Comparison of ENCODE assay signal across 8 mouse cellular contexts in genomic region chr17:66518877-66519553, GRCm38 (mm10). TPM values are rescaled to one million over a fixed set of nuclear protein-coding genes. Genes with fewer than 3 reads are reported as not detected.
A peak's percentile ranks its signal among the peaks of the same experiment; 100 is the strongest.
DNase-seq lines count a peak whose midpoint lies in the region; ATAC-seq and TF ChIP-seq lines count a peak whose summit lies in the region.

No protein-coding gene starts in this region.

- peak overlapping the region; percentile 98 for H3K4me3 ChIP-seq in heart, embryonic 11.5 days (ENCODE audit: low read depth, low read length)
- peak overlapping the region; percentile 98 for H3K4me3 ChIP-seq in G1E (ENCODE audit: low read depth, low read length)
- peak overlapping the region; percentile 85 for H3K4me3 ChIP-seq in heart, postnatal 0 days (ENCODE audit: low read depth, low read length)
- H3K4me3 ChIP-seq in stomach, postnatal 0 days (ENCODE audit: low read depth, low read length), result peak overlapping the region; percentile 95

- no peak for TF ChIP-seq CTCF in G1E (IDR thresholded peaks at IDR 0.05; ENCODE audit: low read depth, low read length)
- TF ChIP-seq CTCF in heart, postnatal 0 days (IDR thresholded peaks at IDR 0.05; ENCODE audit: low read depth), result no peak
- TF ChIP-seq CTCF in stomach, postnatal 0 days (IDR thresholded peaks at IDR 0.05; ENCODE audit: low read depth), result no peak

- peak overlapping the region; percentile 96 for H3K9ac ChIP-seq in heart, embryonic 11.5 days (ENCODE audit: low read depth, low read length)
- peak overlapping the region; percentile 92 for H3K9ac ChIP-seq in heart, postnatal 0 days (replicated peaks; ENCODE audit: low read depth, low read length)
- H3K9ac ChIP-seq in stomach, postnatal 0 days (ENCODE audit: low read length), result peak overlapping the region; percentile 96

- no peak for DNase-seq in heart, adult 11 months
- DNase-seq in G1E (ENCODE audit: low spot score), result peak; percentile 45
- DNase-seq in embryo, embryonic 11 days, result peak; percentile 51
- no peak for DNase-seq in heart, postnatal 0 days (ENCODE audit: low spot score)
- peak; percentile 21 to 52 for DNase-seq in kidney, postnatal 25 days
- peak; percentile 42 for DNase-seq in stomach, postnatal 0 days (ENCODE audit: low spot score)

- H3K4me2 ChIP-seq in heart, embryonic 11.5 days, result peak overlapping the region; percentile 96
- H3K4me2 ChIP-seq in heart, postnatal 0 days (ENCODE audit: low read depth, low read length), result peak overlapping the region; percentile 75
- H3K4me2 ChIP-seq in stomach, postnatal 0 days (replicated peaks; ENCODE audit: low read depth), result peak overlapping the region; percentile 79

- ATAC-seq in heart, embryonic 11.5 days (replicated peaks; ENCODE audit: insufficient number of reproducible peaks, low FRiP score, low TSS enrichment), result 0 out of 2 replicates have a peak, but pooled peaks have one; percentile 32
- peak; percentile 51; the same call in 1 of the 2 replicates for ATAC-seq in G1E (ENCODE audit: extremely low read depth, insufficient number of reproducible peaks, low FRiP score, poor library complexity, severe bottlenecking)
- peak; percentile 42 for ATAC-seq in heart, postnatal 0 days (ENCODE audit: insufficient read depth, low read depth)
- peak; percentile 27 for ATAC-seq in megakaryocyte progenitor cell, adult 5-6 weeks (replicated peaks; ENCODE audit: poor library complexity)
- 0 out of 2 replicates have a peak, but pooled peaks have one; percentile 7 for ATAC-seq in stomach, postnatal 0 days (ENCODE audit: low FRiP score, low TSS enrichment)

- no peaks in the 10 kb centered on the region for H3K9me3 ChIP-seq in heart, embryonic 11.5 days (replicated peaks; ENCODE audit: control insufficient read depth, low read length)
- no peaks in the 10 kb centered on the region for H3K9me3 ChIP-seq in G1E (replicated peaks)
- no peaks in the 10 kb centered on the region for H3K9me3 ChIP-seq in heart, postnatal 0 days (replicated peaks; ENCODE audit: control insufficient read depth, low read length)
- H3K9me3 ChIP-seq in stomach, postnatal 0 days (ENCODE audit: control insufficient read depth, low read length), result no peaks in the 10 kb centered on the region

- H3K4me1 ChIP-seq in heart, embryonic 11.5 days (ENCODE audit: control insufficient read depth, insufficient read depth, low read length), result peaks cover 5% of the 10 kb centered on the region
- H3K4me1 ChIP-seq in G1E (ENCODE audit: insufficient read depth, low read depth, low read length), result peaks cover 30% of the 10 kb centered on the region
- peaks cover 8% of the 10 kb centered on the region; the same call in 1 of the 2 replicates for H3K4me1 ChIP-seq in heart, postnatal 0 days (ENCODE audit: control insufficient read depth, insufficient read depth)
- H3K4me1 ChIP-seq in stomach, postnatal 0 days (replicated peaks; ENCODE audit: control insufficient read depth, insufficient read depth), result peaks cover 3% of the 10 kb centered on the region; the same call in 1 of the 2 replicates

- no peak for TF ChIP-seq EP300 in heart, postnatal 0 days (IDR thresholded peaks at IDR 0.05; ENCODE audit: low read depth)
- TF ChIP-seq EP300 in stomach, postnatal 0 days (optimal IDR thresholded peaks at IDR 0.05), result no peak

- H3K36me3 ChIP-seq in heart, embryonic 11.5 days (ENCODE audit: control insufficient read depth, insufficient read depth, low read length), result no peaks in the 10 kb centered on the region
- H3K36me3 ChIP-seq in G1E (replicated peaks), result peaks cover 22% of the 10 kb centered on the region
- H3K36me3 ChIP-seq in heart, postnatal 0 days (replicated peaks; ENCODE audit: control insufficient read depth, insufficient read depth, low read length), result no peaks in the 10 kb centered on the region
- no peaks in the 10 kb centered on the region for H3K36me3 ChIP-seq in stomach, postnatal 0 days (ENCODE audit: control insufficient read depth, insufficient read depth, low read length)

- no peaks in the 10 kb centered on the region for H3K27me3 ChIP-seq in heart, embryonic 11.5 days (ENCODE audit: control insufficient read depth, insufficient read depth, low read length)
- no peaks in the 10 kb centered on the region for H3K27me3 ChIP-seq in G1E (ENCODE audit: insufficient read depth, low read length)
- H3K27me3 ChIP-seq in heart, postnatal 0 days (ENCODE audit: control insufficient read depth, insufficient read depth, low read length), result no peaks in the 10 kb centered on the region
- no peaks in the 10 kb centered on the region for H3K27me3 ChIP-seq in stomach, postnatal 0 days (ENCODE audit: control insufficient read depth, insufficient read depth, low read length)

- H3K27ac ChIP-seq in heart, embryonic 11.5 days (ENCODE audit: low read depth, low read length), result no peak overlapping the region
- H3K27ac ChIP-seq in heart, postnatal 0 days (ENCODE audit: low read depth), result peak overlapping the region; percentile 71
- peak overlapping the region; percentile 69 for H3K27ac ChIP-seq in stomach, postnatal 0 days (replicated peaks)

- WGBS in heart, embryonic 11.5 days (ENCODE audit: insufficient replicate concordance), result under 1% methylated on average over 57 of the region's 57 CpGs
- under 1% methylated on average over 57 of the region's 57 CpGs for WGBS in heart, postnatal 0 days
- WGBS in stomach, postnatal 0 days, result under 1% methylated on average over 51 of the region's 57 CpGs

RNA-seq across cellular contexts. Expression of gene Rab12, which starts 0.5 kb away (rescaled TPM):
- polyA plus RNA-seq in heart, embryonic 11.5 days (2014; fragmentation: Nextera tagmentation; extraction: Ambion mirVana), result 49.8 and 51.6 TPM in 2 replicates
- total RNA-seq in G1E (2014; fragmentation: Nextera tagmentation) (29.9 and 46.7 TPM in 2 replicates), G1E (2017) (25.5 and 28.2 TPM in 2 replicates)
- polyA plus RNA-seq in G1E (2012), result 9.9 and 11.6 TPM in 2 replicates
- 48.8 and 52.5 TPM in 2 replicates for total RNA-seq in heart, postnatal 0 days (2014; rRNA removed; ENCODE audit: low replicate concordance)
- 56.4 and 56.6 TPM in 2 replicates for polyA plus RNA-seq in heart, postnatal 0 days (2015; fragmentation: Nextera tagmentation; extraction: Ambion mirVana)
- total RNA-seq in megakaryocyte progenitor cell, adult 5-6 weeks (2015), result 18.9 and 26.1 TPM in 2 replicates
- total RNA-seq in megakaryocyte progenitor cell, adult 5-6 weeks (2017), result 26.6 and 36.4 TPM in 2 replicates
- 24.5 and 25.4 TPM in 2 replicates for polyA plus RNA-seq in stomach, postnatal 0 days (2015; fragmentation: Nextera tagmentation; extraction: Ambion mirVana)

Comparison
In these comparisons a context has a peak if more than half of its experiments do, and no peak if none do; other contexts are left out.
1. DNase-seq: peak in G1E (single experiment), embryo, embryonic 11 days (single experiment), kidney, postnatal 25 days (2 of 2) and stomach, postnatal 0 days (single experiment); none in heart, adult 11 months (single experiment) and heart, postnatal 0 days (single experiment).
2. Peak in every context shown above with its lines, with median percentiles within 50 percentile points of each other: ATAC-seq, H3K4me2 ChIP-seq, H3K4me3 ChIP-seq and H3K9ac ChIP-seq.